Mouse (Mus musculus): ENCODE measurements around the gene Cct3. TPM values are rescaled to one million over a fixed set of nuclear protein-coding genes. Genes with fewer than 3 reads are reported as not detected.
A peak's percentile ranks its signal among the peaks of the same experiment; 100 is the strongest.
"Not testable (repeated sequence)": the region's sequence is repeated elsewhere in the genome, so short reads cannot be mapped to it uniquely, and the experiment has no call there.

Gene Cct3
- polyA plus RNA-seq, 1 experiment from 2014 or later = 736 TPM

DNA sequence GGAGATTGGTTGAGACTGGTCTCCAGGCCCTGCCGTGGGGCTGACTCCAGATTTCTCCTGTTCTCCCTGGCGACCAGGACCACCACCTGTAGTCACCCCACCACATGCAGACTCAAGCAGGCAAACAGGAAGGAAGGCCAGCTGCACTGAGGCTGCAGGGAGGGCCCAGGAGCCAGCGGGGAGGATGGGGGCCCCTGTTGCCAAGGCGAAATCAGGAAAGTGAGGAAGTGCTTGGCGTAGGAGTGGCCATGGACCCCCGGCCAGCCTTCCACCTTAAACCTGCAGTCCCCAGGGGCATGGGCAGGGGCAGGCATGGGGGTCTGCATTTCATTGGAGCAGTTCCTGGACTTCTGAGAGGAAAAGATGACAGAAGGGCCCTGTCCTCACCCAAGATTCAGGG is 64.2 kb downstream of the Cct3 start:
- H3K4me1 ChIP-seq (replicated peaks; ENCODE audit: control insufficient read depth, insufficient read depth, low read length) = no peaks in the 10 kb centered on the region; the same call in 1 of the 2 replicates
- ATAC-seq (ENCODE audit: low FRiP score) (no peak), DNase-seq (ENCODE audit: low spot score) (no peak)
- no peak overlapping the region for H3K9ac ChIP-seq (ENCODE audit: low read depth, low read length)
- no peak overlapping the region for H3K4me3 ChIP-seq (ENCODE audit: low read depth, low read length)
- peaks cover 9% of the 10 kb centered on the region for H3K36me3 ChIP-seq (ENCODE audit: control insufficient read depth, insufficient read depth, low read length)
- no peak overlapping the region for H3K4me2 ChIP-seq (replicated peaks; ENCODE audit: low read depth, low read length)
- no peaks in the 10 kb centered on the region for H3K9me3 ChIP-seq (ENCODE audit: control insufficient read depth, low read length)
- WGBS = 83% methylated on average over 5 of the region's 6 CpGs
- peaks cover 8% of the 10 kb centered on the region for H3K27me3 ChIP-seq (ENCODE audit: control insufficient read depth, insufficient read depth, low read length)
- H3K27ac ChIP-seq (ENCODE audit: low read depth, low read length) = no peak overlapping the region

DNA sequence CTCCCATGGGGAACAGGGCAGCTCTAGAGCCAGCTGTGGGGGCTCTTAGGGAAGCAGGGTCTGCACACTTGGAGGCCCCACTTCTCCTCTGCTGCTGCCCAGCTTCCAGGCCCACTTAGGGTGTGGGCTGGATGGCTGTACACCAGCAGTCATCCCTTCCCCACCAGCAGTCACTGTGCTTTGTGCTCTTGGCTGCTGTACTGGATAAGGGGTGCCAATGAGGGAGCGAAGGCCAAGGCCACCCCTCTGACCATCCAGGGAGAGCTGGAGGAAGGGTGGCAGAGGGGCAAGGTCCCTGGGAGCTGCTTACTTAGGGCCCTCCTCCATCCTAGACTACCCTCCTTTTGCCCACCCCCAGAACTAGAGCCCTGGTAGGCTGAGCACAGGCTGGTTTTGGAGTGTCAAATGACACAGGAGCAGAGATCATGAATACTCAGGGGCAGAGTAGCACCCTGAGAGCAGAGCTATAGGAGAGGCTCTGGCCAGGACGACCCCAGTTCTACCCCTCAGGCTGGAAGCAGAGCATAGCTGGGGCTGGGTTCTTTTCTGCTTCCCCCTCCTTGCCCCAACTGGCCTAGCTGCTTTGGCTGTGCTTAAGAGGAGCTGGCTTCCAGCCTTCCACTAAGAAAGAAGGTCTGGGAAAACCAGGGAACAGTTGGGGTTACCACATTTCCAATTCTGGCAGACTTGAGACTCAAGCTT is 64.8 kb downstream of the Cct3 start:
- Histone ChIP-seq H3K36me3 (ENCODE audit: control insufficient read depth, insufficient read depth, low read length) (peaks cover 7% of the 10 kb centered on the region), H3K4me2 (replicated peaks; ENCODE audit: low read depth, low read length) (no peak overlapping the region), H3K4me1 (replicated peaks; ENCODE audit: control insufficient read depth, insufficient read depth, low read length) (no peaks in the 10 kb centered on the region; the same call in 1 of the 2 replicates), H3K9ac (ENCODE audit: low read depth, low read length) (no peak overlapping the region), H3K9me3 (ENCODE audit: control insufficient read depth, low read length) (no peaks in the 10 kb centered on the region), H3K27me3 (ENCODE audit: control insufficient read depth, insufficient read depth, low read length) (peaks cover 9% of the 10 kb centered on the region), H3K4me3 (ENCODE audit: low read depth, low read length) (no peak overlapping the region), H3K27ac (ENCODE audit: low read depth, low read length) (no peak overlapping the region)
- WGBS = 87% methylated on average over 2 of the region's 2 CpGs
- no peak for DNase-seq (ENCODE audit: low spot score)
- ATAC-seq (ENCODE audit: low FRiP score) = no peak

- Histone ChIP-seq H3K36me3 (ENCODE audit: control insufficient read depth, insufficient read depth, low read length) (peaks cover 5% of the 10 kb centered on the region), H3K9ac (ENCODE audit: low read depth, low read length) (no peak overlapping the region), H3K4me2 (replicated peaks; ENCODE audit: low read depth, low read length) (no peak overlapping the region), H3K4me1 (replicated peaks; ENCODE audit: control insufficient read depth, insufficient read depth, low read length) (no peaks in the 10 kb centered on the region; the same call in 1 of the 2 replicates), H3K27me3 (ENCODE audit: control insufficient read depth, insufficient read depth, low read length) (peaks cover 9% of the 10 kb centered on the region), H3K4me3 (ENCODE audit: low read depth, low read length) (no peak overlapping the region), H3K27ac (ENCODE audit: low read depth, low read length) (no peak overlapping the region), H3K9me3 (ENCODE audit: control insufficient read depth, low read length) (no peaks in the 10 kb centered on the region)
- WGBS = 61% methylated on average over 4 of the region's 4 CpGs
- DNase-seq (ENCODE audit: low spot score) (peak; percentile 14), ATAC-seq (ENCODE audit: low FRiP score) (no peak)
These were observed 66.8 kb downstream of the Cct3 start for GRCm38 (mm10) chr3:88363700-88364099.

DNA sequence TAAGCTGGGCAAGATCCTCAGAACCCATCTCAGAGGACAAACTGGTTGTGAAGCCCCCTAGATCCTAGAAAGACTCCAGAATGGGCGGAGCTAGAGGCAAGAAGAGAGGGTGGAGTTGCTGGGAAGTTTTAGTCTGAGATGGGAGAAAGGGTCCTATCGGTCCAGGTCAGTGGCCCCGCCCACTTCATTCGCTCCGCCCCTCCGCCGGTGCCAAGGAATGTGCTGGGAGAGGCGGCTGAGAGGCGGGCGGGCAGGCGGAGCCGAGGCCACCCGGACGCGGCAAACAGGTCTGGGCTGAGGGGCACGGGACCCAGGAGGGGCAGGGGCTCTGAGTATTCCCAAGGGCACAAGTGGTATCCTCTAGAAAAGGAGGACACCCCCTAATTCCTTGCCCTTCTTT is 67.4 kb downstream of the Cct3 start, which contains the start of gene Paqr6:
Gene Paqr6 (plus strand): TSS at position 248 of the 400 bp plus-strand sequence.
- peaks cover 2% of the 10 kb centered on the region; the same call in 1 of the 2 replicates for H3K36me3 ChIP-seq (ENCODE audit: control insufficient read depth, insufficient read depth, low read length)
- H3K4me3 ChIP-seq (ENCODE audit: low read depth, low read length) = no peak within 1 kb of the TSS
- WGBS = 2% methylated on average over 16 of the region's 16 CpGs
- 0 out of 2 replicates have a peak within 1 kb of the TSS, but pooled peaks have one; percentile 17 for H3K27ac ChIP-seq (ENCODE audit: low read depth, low read length)
- no peak within 1 kb of the TSS for H3K9ac ChIP-seq (ENCODE audit: low read depth, low read length)
- no peak for ATAC-seq (ENCODE audit: low FRiP score)
- no peaks in the 10 kb centered on the region for H3K9me3 ChIP-seq (ENCODE audit: control insufficient read depth, low read length)
- peak; percentile 58 for DNase-seq (ENCODE audit: low spot score)
- H3K4me1 ChIP-seq (replicated peaks; ENCODE audit: control insufficient read depth, insufficient read depth, low read length) = no peaks in the 10 kb centered on the region; the same call in 1 of the 2 replicates
- no peak within 1 kb of the TSS for H3K4me2 ChIP-seq (replicated peaks; ENCODE audit: low read depth, low read length)
- peaks cover 9% of the 10 kb centered on the region for H3K27me3 ChIP-seq (ENCODE audit: control insufficient read depth, insufficient read depth, low read length)

DNA sequence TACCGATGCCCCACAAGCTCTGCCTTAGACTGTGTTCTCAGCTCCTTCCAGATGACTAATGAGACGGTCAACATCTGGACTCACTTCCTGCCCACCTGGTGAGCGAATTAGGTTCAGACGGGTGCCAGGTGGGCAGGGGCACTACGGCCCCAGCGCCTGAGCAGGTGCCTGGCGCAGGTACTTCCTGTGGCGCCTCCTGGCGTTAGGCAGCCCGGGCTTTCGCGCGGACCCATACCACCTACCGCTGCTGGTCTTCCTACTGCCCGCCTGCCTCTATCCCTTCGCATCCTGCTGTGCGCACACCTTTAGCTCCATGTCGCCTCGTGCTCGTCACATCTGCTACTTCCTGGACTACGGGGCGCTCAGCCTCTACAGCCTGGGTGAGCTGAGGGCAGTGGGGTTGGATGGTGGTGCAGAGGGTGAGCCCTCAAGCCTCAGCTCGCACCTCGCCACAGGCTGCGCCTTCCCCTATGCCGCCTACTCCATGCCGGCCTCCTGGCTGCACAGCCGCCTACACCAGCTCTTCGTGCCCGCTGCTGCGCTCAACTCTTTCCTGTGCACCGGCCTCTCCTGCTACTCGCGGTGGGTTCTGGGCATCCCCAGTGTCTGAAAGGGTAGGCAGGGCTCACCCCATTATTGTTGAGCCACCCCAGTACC is 68.9 kb downstream of the Cct3 start:
- Histone ChIP-seq H3K36me3 (ENCODE audit: control insufficient read depth, insufficient read depth, low read length) (peaks cover 2% of the 10 kb centered on the region; the same call in 1 of the 2 replicates), H3K9ac (ENCODE audit: low read depth, low read length) (0 out of 2 replicates have a peak overlapping the region, but pooled peaks have one; percentile 45), H3K4me2 (replicated peaks; ENCODE audit: low read depth, low read length) (0 out of 2 replicates have a peak overlapping the region, but pooled peaks have one; percentile 5), H3K4me1 (replicated peaks; ENCODE audit: control insufficient read depth, insufficient read depth, low read length) (no peaks in the 10 kb centered on the region; the same call in 1 of the 2 replicates), H3K9me3 (ENCODE audit: control insufficient read depth, low read length) (no peaks in the 10 kb centered on the region), H3K4me3 (ENCODE audit: low read depth, low read length) (no peak overlapping the region), H3K27me3 (ENCODE audit: control insufficient read depth, insufficient read depth, low read length) (peaks cover 9% of the 10 kb centered on the region), H3K27ac (ENCODE audit: low read depth, low read length) (no peak overlapping the region)
- DNase-seq (ENCODE audit: low spot score) (no peak), ATAC-seq (ENCODE audit: low FRiP score) (no peak)
- 39% methylated on average over 34 of the region's 34 CpGs for WGBS

GRCm38 (mm10) chr3:88366830-88367428 is 70.0 kb downstream of the Cct3 start:
- H3K36me3 ChIP-seq (ENCODE audit: control insufficient read depth, insufficient read depth, low read length); H3K4me1 ChIP-seq (replicated peaks; ENCODE audit: control insufficient read depth, insufficient read depth, low read length); H3K9ac ChIP-seq (ENCODE audit: low read depth, low read length); H3K27me3 ChIP-seq (ENCODE audit: control insufficient read depth, insufficient read depth, low read length); H3K9me3 ChIP-seq (ENCODE audit: control insufficient read depth, low read length); H3K27ac ChIP-seq (ENCODE audit: low read depth, low read length); H3K4me3 ChIP-seq (ENCODE audit: low read depth, low read length): not testable (repeated sequence)
- WGBS = under 1% methylated on average over 14 of the region's 22 CpGs
- peak; percentile 58 for DNase-seq (ENCODE audit: low spot score)
- peak overlapping the region; percentile 26; the same call in 1 of the 2 replicates for H3K4me2 ChIP-seq (replicated peaks; ENCODE audit: low read depth, low read length)
- ATAC-seq (ENCODE audit: low FRiP score) = peak; percentile 79

DNA sequence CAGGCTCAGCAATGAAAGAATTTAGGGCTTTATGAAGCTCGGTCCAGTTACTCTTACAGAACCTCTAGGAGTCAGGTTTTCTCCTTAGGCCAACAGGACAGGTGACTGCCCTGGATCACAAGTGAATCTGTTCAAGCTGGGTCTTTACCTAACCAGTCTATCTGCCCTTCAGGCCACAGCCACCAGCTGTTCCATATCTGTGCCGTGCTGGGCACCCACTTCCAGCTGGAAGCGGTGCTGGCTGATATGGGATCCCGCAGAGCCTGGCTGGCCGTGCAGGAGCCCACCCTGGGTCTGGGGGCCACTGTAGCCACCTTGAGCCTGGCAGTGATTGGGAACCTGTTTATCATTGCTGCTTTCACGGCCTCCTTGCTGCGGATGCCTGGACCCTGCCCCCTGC is 70.6 kb downstream of the Cct3 start:
- H3K27ac ChIP-seq (ENCODE audit: low read depth, low read length); H3K4me3 ChIP-seq (ENCODE audit: low read depth, low read length); H3K4me1 ChIP-seq (replicated peaks; ENCODE audit: control insufficient read depth, insufficient read depth, low read length); H3K9me3 ChIP-seq (ENCODE audit: control insufficient read depth, low read length); H3K27me3 ChIP-seq (ENCODE audit: control insufficient read depth, insufficient read depth, low read length); DNase-seq (ENCODE audit: low spot score); H3K9ac ChIP-seq (ENCODE audit: low read depth, low read length); H3K36me3 ChIP-seq (ENCODE audit: control insufficient read depth, insufficient read depth, low read length); H3K4me2 ChIP-seq (replicated peaks; ENCODE audit: low read depth, low read length): not testable (repeated sequence)
- ATAC-seq (ENCODE audit: low FRiP score) = peak; percentile 41
- WGBS = 52% methylated on average over 3 of the region's 7 CpGs

DNA sequence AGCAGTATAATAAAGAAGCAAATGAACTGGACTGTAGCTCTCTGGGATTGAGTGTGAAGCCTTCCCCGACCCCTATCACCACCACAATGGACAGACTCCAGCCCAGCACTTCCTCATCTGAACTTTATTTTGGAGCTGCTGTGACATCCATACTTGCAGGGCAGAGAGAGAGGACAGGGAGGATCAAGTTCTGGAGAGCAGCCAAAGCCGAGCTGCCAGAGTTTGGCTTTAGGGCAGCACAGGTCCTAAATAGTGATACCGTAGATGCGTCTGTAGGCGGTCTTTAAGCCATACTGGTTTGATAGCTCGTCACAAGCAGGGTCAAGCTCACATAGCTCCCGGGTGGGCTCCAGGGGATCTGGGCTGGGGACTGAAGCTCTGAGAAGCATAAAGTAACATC is 71.6 kb downstream of the Cct3 start:
- H3K9ac ChIP-seq (ENCODE audit: low read depth, low read length); H3K27ac ChIP-seq (ENCODE audit: low read depth, low read length); H3K27me3 ChIP-seq (ENCODE audit: control insufficient read depth, insufficient read depth, low read length); H3K36me3 ChIP-seq (ENCODE audit: control insufficient read depth, insufficient read depth, low read length); H3K4me2 ChIP-seq (replicated peaks; ENCODE audit: low read depth, low read length); H3K4me3 ChIP-seq (ENCODE audit: low read depth, low read length); H3K4me1 ChIP-seq (replicated peaks; ENCODE audit: control insufficient read depth, insufficient read depth, low read length); DNase-seq (ENCODE audit: low spot score); ATAC-seq (ENCODE audit: low FRiP score); H3K9me3 ChIP-seq (ENCODE audit: control insufficient read depth, low read length): not testable (repeated sequence)
- 91% methylated on average over 7 of the region's 7 CpGs for WGBS

Data from hindbrain, embryonic 11.5 days (tissue).